Mouse (Mus musculus) erythroblast, embryonic 14.5 days (primary cell): ENCODE data around the gene Epn3. TPM values are rescaled to one million over a fixed set of nuclear protein-coding genes. Genes with fewer than 3 reads are reported as not detected.

ENCODE experiments used
- H3K27me3 ChIP-seq: 2 replicates; pipeline ENCODE4 v1.6.1; 2012; ENCODE audit warnings: inconsistent platforms; ENCODE audit not compliant: control insufficient read depth
- H3K36me3 ChIP-seq: 2 replicates; pipeline ENCODE4 v1.6.1; 2012; ENCODE audit warnings: mild to moderate bottlenecking, inconsistent platforms; ENCODE audit not compliant: control insufficient read depth
- H3K4me1 ChIP-seq: 2 replicates; pipeline ENCODE4 v1.6.1; 2012; ENCODE audit warnings: inconsistent platforms; ENCODE audit not compliant: control insufficient read depth
- H3K4me3 ChIP-seq: replicated peaks from 2 replicates; pipeline ENCODE3; 2012; ENCODE audit warnings: moderate library complexity, mild to moderate bottlenecking, inconsistent platforms
- H3K9me3 ChIP-seq: 2 replicates; pipeline ENCODE4 v1.6.1; 2012; ENCODE audit warnings: low read length, inconsistent platforms, mixed read lengths; ENCODE audit not compliant: control insufficient read depth
- GATA1 ChIP-seq: IDR thresholded peaks from 2 replicates; pipeline ENCODE4 v1.6.1; 2012; ENCODE audit warnings: low read length, inconsistent platforms, mixed read lengths
- TAL1 ChIP-seq: IDR thresholded peaks from 3 replicates; pipeline ENCODE4 v1.6.1; 2012; ENCODE audit warnings: low read length, inconsistent platforms, mixed read lengths
- polyA plus RNA-seq: library from polyadenylated mRNA; stranded (reverse); fragments of >175 nt; gene quantifications from 2 replicates; pipeline ENCODE4 v1.2.3, GENCODE M21; 2012

Gene Epn3
- not detected in 2 replicates for polyA plus RNA-seq

GRCm38 (mm10) chr11:94499661-94500152 is at the start of gene Epn3:
Gene Epn3, minus strand, starts transcription at chr11:94499974.
- no peak within 1 kb of the TSS for H3K4me3 ChIP-seq
- peaks cover 53% of the 10 kb centered on the region for H3K27me3 ChIP-seq
- H3K9me3 ChIP-seq: no peaks in the 10 kb centered on the region
- TF ChIP-seq TAL1 (no peak), GATA1 (no peak)
- no peaks in the 10 kb centered on the region for H3K4me1 ChIP-seq
- H3K36me3 ChIP-seq: no peaks in the 10 kb centered on the region

GRCm38 (mm10) chr11:94548888-94549690 is 49.3 kb upstream of the Epn3 start, which contains the start of gene Rsad1:
Gene Rsad1, minus strand, starts transcription at chr11:94549255.
- TF ChIP-seq GATA1 (no peak), TAL1 (no peak)
- peaks cover 18% of the 10 kb centered on the region for H3K4me1 ChIP-seq

GRCm38 (mm10) chr11:94548041-94548784 is 48.4 kb upstream of the Epn3 start:
- Histone ChIP-seq H3K27me3 (0 out of 2 replicates have a peak, but pooled peaks cover 3% of the 10 kb centered on the region), H3K4me3 (peak overlapping the region; percentile 66), H3K9me3 (peaks cover 4% of the 10 kb centered on the region; the same call in 1 of the 2 replicates), H3K4me1 (peaks cover 18% of the 10 kb centered on the region), H3K36me3 (no peaks in the 10 kb centered on the region)
- TF ChIP-seq TAL1: no peak
- TF ChIP-seq GATA1: no peak

More at GRCm38 (mm10) chr11:94548888-94549690, 49.3 kb upstream of the Epn3 start, which contains the start of gene Rsad1:
- Histone ChIP-seq H3K36me3 (no peaks in the 10 kb centered on the region), H3K27me3 (0 out of 2 replicates have a peak, but pooled peaks cover 3% of the 10 kb centered on the region), H3K4me3 (peak within 1 kb of the TSS; percentile 66), H3K9me3 (peaks cover 4% of the 10 kb centered on the region; the same call in 1 of the 2 replicates)

GRCm38 (mm10) chr11:94547271-94547670 is 47.5 kb upstream of the Epn3 start:
- TF ChIP-seq GATA1: no peak
- no peak for TF ChIP-seq TAL1
- peaks cover 4% of the 10 kb centered on the region; the same call in 1 of the 2 replicates for H3K9me3 ChIP-seq
- peaks cover 18% of the 10 kb centered on the region for H3K4me1 ChIP-seq
- 0 out of 2 replicates have a peak, but pooled peaks cover 3% of the 10 kb centered on the region for H3K27me3 ChIP-seq
- no peaks in the 10 kb centered on the region; the same call in 1 of the 2 replicates for H3K36me3 ChIP-seq
- no peak overlapping the region for H3K4me3 ChIP-seq

GRCm38 (mm10) chr11:94546381-94546780 is 46.6 kb upstream of the Epn3 start:
- TF ChIP-seq GATA1 (no peak), TAL1 (no peak)
- Histone ChIP-seq H3K4me1 (peaks cover 18% of the 10 kb centered on the region), H3K4me3 (no peak overlapping the region), H3K36me3 (no peaks in the 10 kb centered on the region; the same call in 1 of the 2 replicates), H3K9me3 (peaks cover under 1% of the 10 kb centered on the region; the same call in 1 of the 2 replicates), H3K27me3 (0 out of 2 replicates have a peak, but pooled peaks cover 3% of the 10 kb centered on the region)

GRCm38 (mm10) chr11:94544422-94544821 is 44.6 kb upstream of the Epn3 start:
- H3K9me3 ChIP-seq: no peaks in the 10 kb centered on the region
- peaks cover 15% of the 10 kb centered on the region for H3K4me1 ChIP-seq
- no peak overlapping the region for H3K4me3 ChIP-seq
- no peaks in the 10 kb centered on the region; the same call in 1 of the 2 replicates for H3K36me3 ChIP-seq
- H3K27me3 ChIP-seq: 0 out of 2 replicates have a peak, but pooled peaks cover 3% of the 10 kb centered on the region
- TF ChIP-seq TAL1: no peak
- TF ChIP-seq GATA1: no peak

- Histone ChIP-seq H3K9me3 (no peaks in the 10 kb centered on the region), H3K4me1 (peaks cover 10% of the 10 kb centered on the region), H3K4me3 (no peak overlapping the region), H3K27me3 (0 out of 2 replicates have a peak, but pooled peaks cover 3% of the 10 kb centered on the region), H3K36me3 (no peaks in the 10 kb centered on the region; the same call in 1 of the 2 replicates)
- TF ChIP-seq TAL1 (no peak), GATA1 (no peak)
Observed at GRCm38 (mm10) chr11:94543932-94544331, 44.2 kb upstream of the Epn3 start.

GRCm38 (mm10) chr11:94543344-94543743 is 43.6 kb upstream of the Epn3 start:
- H3K36me3 ChIP-seq: no peaks in the 10 kb centered on the region; the same call in 1 of the 2 replicates
- no peak for TF ChIP-seq GATA1
- no peak for TF ChIP-seq TAL1

GRCm38 (mm10) chr11:94542400-94542799 is 42.6 kb upstream of the Epn3 start:
- Histone ChIP-seq H3K4me1 (no peaks in the 10 kb centered on the region), H3K9me3 (no peaks in the 10 kb centered on the region), H3K27me3 (no peaks in the 10 kb centered on the region), H3K4me3 (no peak overlapping the region), H3K36me3 (no peaks in the 10 kb centered on the region; the same call in 1 of the 2 replicates)
- no peak for TF ChIP-seq GATA1
- no peak for TF ChIP-seq TAL1

More at GRCm38 (mm10) chr11:94543344-94543743, 43.6 kb upstream of the Epn3 start:
- H3K9me3 ChIP-seq: no peaks in the 10 kb centered on the region
- H3K4me3 ChIP-seq: no peak overlapping the region
- 0 out of 2 replicates have a peak, but pooled peaks cover 2% of the 10 kb centered on the region for H3K27me3 ChIP-seq
- H3K4me1 ChIP-seq: peaks cover 4% of the 10 kb centered on the region
